Mouse (Mus musculus) hindbrain, embryonic 13.5 days (tissue): Measurements from ENCODE around the gene Ttc16. TPM values are rescaled to one million over a fixed set of nuclear protein-coding genes. Genes with fewer than 3 reads are reported as not detected.

Experiments used
- ATAC-seq: fragments of 200-750 bp; cut with Nextera tagmentation; 2 replicates; pipeline ENCODE4 v1.8.0; 2017; ENCODE audit warnings: moderate TSS enrichment; ENCODE audit not compliant: low FRiP score
- H3K27ac ChIP-seq: fragments of 300-500 bp; sonication (generic); 2 replicates; pipeline ENCODE4 v1.5.1; 2015; ENCODE audit warnings: inconsistent platforms, mild to moderate bottlenecking, moderate library complexity
- H3K27me3 ChIP-seq: fragments of 300-500 bp; sonication (generic); 2 replicates; pipeline ENCODE4 v1.6.1; 2015; ENCODE audit warnings: mild to moderate bottlenecking, inconsistent platforms
- H3K36me3 ChIP-seq: fragments of 300-500 bp; sonication (generic); 2 replicates; pipeline ENCODE4 v1.6.1; 2015; ENCODE audit warnings: mild to moderate bottlenecking, inconsistent platforms
- H3K4me1 ChIP-seq: fragments of 300-500 bp; sonication (generic); replicated peaks from 2 replicates; pipeline ENCODE4 v1.6.1; 2015; ENCODE audit warnings: inconsistent platforms
- H3K4me2 ChIP-seq: fragments of 300-500 bp; sonication (generic); 2 replicates; pipeline ENCODE4 v1.6.1; 2015; ENCODE audit warnings: inconsistent platforms, mild to moderate bottlenecking, moderate library complexity
- H3K4me3 ChIP-seq: fragments of 300-500 bp; sonication (generic); 2 replicates; pipeline ENCODE4 v1.5.1; 2015; ENCODE audit warnings: mild to moderate bottlenecking, inconsistent platforms
- H3K9ac ChIP-seq: fragments of 300-500 bp; sonication (generic); 2 replicates; pipeline ENCODE4 v1.6.1; 2015; ENCODE audit warnings: mild to moderate bottlenecking, inconsistent platforms
- H3K9me3 ChIP-seq: fragments of 300-500 bp; sonication (generic); 2 replicates; pipeline ENCODE4 v1.6.1; 2016; ENCODE audit warnings: inconsistent platforms
- WGBS: fragments of 180-500 bp; shearing (Covaris S2); methylation state at CpG from one replicate; pipeline ENCODE4 v1.1.7; 2015; 5-methylcytosine and 5-hydroxymethylcytosine counted together
- polyA plus RNA-seq: library from polyadenylated mRNA; unstranded; fragments of >200 nt; fragmentation: Nextera tagmentation; extraction: Ambion mirVana; gene quantifications from 2 replicates; pipeline ENCODE4 v1.2.1, GENCODE M21; 2015

Gene Ttc16
- 0.56 and 1.8 TPM in 2 replicates for polyA plus RNA-seq

GRCm38 (mm10) chr2:32775359-32776074 is at the start of gene Ttc16, which contains the start of gene Ptrh1:
TSS of gene Ttc16 (minus strand) at chr2:32775633.
TSS of gene Ptrh1 (plus strand) at chr2:32775786.
- under 1% methylated on average over 46 of the region's 46 CpGs for WGBS
- peak within 1 kb of the TSS; percentile 72 for H3K9ac ChIP-seq
- H3K4me1 ChIP-seq, result peaks cover 20% of the 10 kb centered on the region
- peak within 1 kb of the TSS; percentile 60; the same call in 1 of the 2 replicates for H3K27ac ChIP-seq
- peaks cover 12% of the 10 kb centered on the region for H3K27me3 ChIP-seq
- H3K4me3 ChIP-seq, result peak within 1 kb of the TSS; percentile 56
- no peaks in the 10 kb centered on the region for H3K36me3 ChIP-seq
- no peaks in the 10 kb centered on the region for H3K9me3 ChIP-seq
- H3K4me2 ChIP-seq, result peak within 1 kb of the TSS; percentile 67
- ATAC-seq, result peak; percentile 97

- peaks cover 27% of the 10 kb centered on the region for H3K4me1 ChIP-seq
- no peak overlapping the region for H3K4me2 ChIP-seq
- no peaks in the 10 kb centered on the region for H3K27me3 ChIP-seq
- no peak for ATAC-seq
- H3K4me3 ChIP-seq, result no peak overlapping the region
- peaks cover 24% of the 10 kb centered on the region for H3K36me3 ChIP-seq
- 81% methylated on average over 1 of the region's 1 CpGs for WGBS
- no peaks in the 10 kb centered on the region for H3K9me3 ChIP-seq
- no peak overlapping the region for H3K9ac ChIP-seq
- H3K27ac ChIP-seq, result peak overlapping the region; percentile 67; the same call in 1 of the 2 replicates
Observed at GRCm38 (mm10) chr2:32824778-32825177, 49.3 kb upstream of the Ttc16 start.

GRCm38 (mm10) chr2:32824181-32824580 is 48.7 kb upstream of the Ttc16 start:
- no peaks in the 10 kb centered on the region for H3K27me3 ChIP-seq
- 22% methylated on average over 8 of the region's 8 CpGs for WGBS
- no peak overlapping the region for H3K9ac ChIP-seq
- no peak overlapping the region for H3K4me3 ChIP-seq
- H3K27ac ChIP-seq, result peak overlapping the region; percentile 67
- no peak for ATAC-seq
- H3K4me1 ChIP-seq, result peaks cover 24% of the 10 kb centered on the region
- no peaks in the 10 kb centered on the region for H3K9me3 ChIP-seq
- peaks cover 29% of the 10 kb centered on the region for H3K36me3 ChIP-seq
- H3K4me2 ChIP-seq, result no peak overlapping the region

- no peaks in the 10 kb centered on the region for H3K9me3 ChIP-seq
- H3K4me1 ChIP-seq, result peaks cover 24% of the 10 kb centered on the region
- no peak overlapping the region for H3K4me2 ChIP-seq
- H3K27me3 ChIP-seq, result no peaks in the 10 kb centered on the region
- peak overlapping the region; percentile 67 for H3K27ac ChIP-seq
- H3K9ac ChIP-seq, result 0 out of 2 replicates have a peak overlapping the region, but pooled peaks have one; percentile 15
- 50% methylated on average over 8 of the region's 8 CpGs for WGBS
- no peak overlapping the region for H3K4me3 ChIP-seq
- ATAC-seq, result no peak
- peaks cover 33% of the 10 kb centered on the region for H3K36me3 ChIP-seq
Observed at GRCm38 (mm10) chr2:32823579-32824154, 48.2 kb upstream of the Ttc16 start.

GRCm38 (mm10) chr2:32823153-32823552 is 47.7 kb upstream of the Ttc16 start:
- ATAC-seq, result no peak
- Histone ChIP-seq H3K9ac (peak overlapping the region; percentile 15; the same call in 1 of the 2 replicates), H3K4me1 (peaks cover 24% of the 10 kb centered on the region), H3K9me3 (no peaks in the 10 kb centered on the region), H3K4me2 (no peak overlapping the region), H3K4me3 (no peak overlapping the region), H3K27me3 (no peaks in the 10 kb centered on the region), H3K36me3 (peaks cover 37% of the 10 kb centered on the region), H3K27ac (peak overlapping the region; percentile 67; the same call in 1 of the 2 replicates)
- 40% methylated on average over 11 of the region's 11 CpGs for WGBS

DNA sequence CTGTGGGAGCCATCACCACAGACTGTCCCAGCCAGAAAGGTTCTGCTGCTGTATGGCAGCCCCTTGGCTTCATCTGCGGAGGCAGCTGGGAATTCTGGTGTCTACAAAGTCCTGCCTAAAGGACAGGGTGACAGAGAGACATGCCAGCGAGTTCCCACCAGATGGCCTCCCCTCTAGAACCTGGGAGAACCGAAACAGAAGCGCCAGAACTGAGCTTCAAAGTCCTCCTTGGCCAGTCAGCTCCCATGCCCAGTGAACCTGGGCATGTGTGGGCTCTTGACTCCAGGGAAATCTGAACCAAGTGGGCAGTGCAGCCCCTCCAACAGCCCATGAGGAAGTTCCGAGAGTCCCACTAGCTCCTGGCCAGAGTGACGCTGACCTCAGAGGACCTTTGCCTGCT is 47.2 kb upstream of the Ttc16 start:
- Histone ChIP-seq H3K27ac (peak overlapping the region; percentile 20; the same call in 1 of the 2 replicates), H3K4me1 (peaks cover 28% of the 10 kb centered on the region), H3K4me3 (no peak overlapping the region), H3K4me2 (no peak overlapping the region), H3K9me3 (no peaks in the 10 kb centered on the region), H3K27me3 (no peaks in the 10 kb centered on the region), H3K9ac (peak overlapping the region; percentile 15; the same call in 1 of the 2 replicates), H3K36me3 (peaks cover 42% of the 10 kb centered on the region)
- 81% methylated on average over 6 of the region's 6 CpGs for WGBS
- no peak for ATAC-seq

- Histone ChIP-seq H3K27me3 (no peaks in the 10 kb centered on the region), H3K27ac (no peak overlapping the region), H3K36me3 (peaks cover 47% of the 10 kb centered on the region), H3K4me3 (no peak overlapping the region), H3K4me2 (no peak overlapping the region), H3K9ac (no peak overlapping the region), H3K9me3 (no peaks in the 10 kb centered on the region), H3K4me1 (peaks cover 36% of the 10 kb centered on the region)
- WGBS, result 72% methylated on average over 11 of the region's 11 CpGs
- ATAC-seq, result no peak
Observed at GRCm38 (mm10) chr2:32821041-32821802, 45.8 kb upstream of the Ttc16 start.

DNA sequence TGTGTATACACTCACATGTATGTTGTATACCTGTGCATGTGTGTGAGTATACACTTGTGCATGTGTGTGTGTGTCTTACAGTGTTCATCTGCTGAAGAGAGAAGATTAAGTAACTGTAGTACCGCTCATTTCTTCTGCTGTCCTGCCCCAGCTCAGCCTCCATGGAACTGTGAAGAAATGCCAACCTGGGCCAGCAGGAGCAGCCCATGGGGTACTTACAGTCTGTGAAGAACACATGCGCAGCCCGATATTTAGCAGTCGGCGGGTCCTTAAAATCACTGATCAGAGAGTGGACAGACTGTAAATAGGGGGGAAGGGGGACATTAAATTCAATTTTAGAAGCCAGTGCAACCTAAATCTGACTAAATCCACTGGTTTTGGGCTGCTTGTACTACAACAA is 42.8 kb upstream of the Ttc16 start:
- no peak overlapping the region for H3K9ac ChIP-seq
- WGBS, result 92% methylated on average over 5 of the region's 5 CpGs
- H3K4me2 ChIP-seq, result no peak overlapping the region
- H3K36me3 ChIP-seq, result peaks cover 74% of the 10 kb centered on the region
- peaks cover 19% of the 10 kb centered on the region for H3K4me1 ChIP-seq
- no peaks in the 10 kb centered on the region for H3K27me3 ChIP-seq
- peak overlapping the region; percentile 3; the same call in 1 of the 2 replicates for H3K27ac ChIP-seq
- no peak overlapping the region for H3K4me3 ChIP-seq
- no peak for ATAC-seq
- H3K9me3 ChIP-seq, result no peaks in the 10 kb centered on the region

- 65% methylated on average over 7 of the region's 7 CpGs for WGBS
- no peak overlapping the region for H3K4me3 ChIP-seq
- no peak for ATAC-seq
- H3K9ac ChIP-seq, result no peak overlapping the region; the same call in 1 of the 2 replicates
- peak overlapping the region; percentile 70 for H3K27ac ChIP-seq
- H3K9me3 ChIP-seq, result no peaks in the 10 kb centered on the region
- H3K27me3 ChIP-seq, result no peaks in the 10 kb centered on the region
- peaks cover 13% of the 10 kb centered on the region for H3K4me1 ChIP-seq
- H3K4me2 ChIP-seq, result no peak overlapping the region
- peaks cover 80% of the 10 kb centered on the region for H3K36me3 ChIP-seq
Observed at GRCm38 (mm10) chr2:32817589-32817988, 42.2 kb upstream of the Ttc16 start.

- ATAC-seq, result no peak
- H3K4me1 ChIP-seq, result peaks cover 12% of the 10 kb centered on the region
- WGBS, result 57% methylated on average over 17 of the region's 17 CpGs
- peaks cover 85% of the 10 kb centered on the region for H3K36me3 ChIP-seq
- H3K9me3 ChIP-seq, result no peaks in the 10 kb centered on the region
- no peak overlapping the region for H3K4me3 ChIP-seq
- no peaks in the 10 kb centered on the region for H3K27me3 ChIP-seq
- H3K9ac ChIP-seq, result no peak overlapping the region; the same call in 1 of the 2 replicates
- peak overlapping the region; percentile 70 for H3K27ac ChIP-seq
- no peak overlapping the region for H3K4me2 ChIP-seq
Observed at GRCm38 (mm10) chr2:32816946-32817581, 41.6 kb upstream of the Ttc16 start.

DNA sequence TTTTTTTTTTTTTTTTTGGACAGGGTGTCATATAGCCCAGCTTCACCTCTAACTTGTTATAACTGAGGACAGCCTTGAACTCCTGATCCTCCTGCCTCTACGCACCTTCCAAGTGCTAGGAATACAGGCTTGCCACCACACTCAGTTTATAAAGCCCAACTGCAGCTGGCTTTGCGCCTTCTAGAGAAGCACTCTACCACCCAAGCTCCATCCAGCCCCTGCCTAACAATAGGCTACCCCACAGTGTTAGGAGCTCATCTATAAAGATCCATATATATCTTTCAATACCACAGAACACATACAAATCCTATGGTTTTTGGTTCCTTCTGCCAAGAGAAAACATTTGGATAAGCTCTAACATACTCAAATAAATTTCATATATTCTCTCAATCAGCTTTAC is 41.1 kb upstream of the Ttc16 start:
- Histone ChIP-seq H3K9me3 (no peaks in the 10 kb centered on the region), H3K27me3 (no peaks in the 10 kb centered on the region), H3K9ac (no peak overlapping the region), H3K4me2 (no peak overlapping the region), H3K4me3 (no peak overlapping the region), H3K27ac (no peak overlapping the region), H3K4me1 (peaks cover 12% of the 10 kb centered on the region), H3K36me3 (peaks cover 86% of the 10 kb centered on the region)
- WGBS, result 91% methylated on average over 2 of the region's 2 CpGs
- no peak for ATAC-seq

- no peaks in the 10 kb centered on the region for H3K9me3 ChIP-seq
- no peaks in the 10 kb centered on the region for H3K27me3 ChIP-seq
- no peak for ATAC-seq
- no peak overlapping the region for H3K4me3 ChIP-seq
- H3K4me2 ChIP-seq, result no peak overlapping the region
- H3K4me1 ChIP-seq, result 0 out of 2 replicates have a peak, but pooled peaks cover 4% of the 10 kb centered on the region
- WGBS, result 85% methylated on average over 8 of the region's 8 CpGs
- H3K36me3 ChIP-seq, result peaks cover 89% of the 10 kb centered on the region
- no peak overlapping the region for H3K27ac ChIP-seq
- H3K9ac ChIP-seq, result no peak overlapping the region
Observed at GRCm38 (mm10) chr2:32811959-32812358, 36.5 kb upstream of the Ttc16 start.
